Mouse (Mus musculus) liver, embryonic 16.5 days (tissue): Measurements from ENCODE around the gene Nlgn2. TPM values are rescaled to one million over a fixed set of nuclear protein-coding genes. Genes with fewer than 3 reads are reported as not detected.

Experiments
- ATAC-seq: fragments of 200-750 bp; cut with Nextera tagmentation; 2 replicates; pipeline ENCODE4 v1.8.0; 2017; ENCODE audit warnings: low read depth, mild to moderate bottlenecking, moderate number of reproducible peaks, moderate library complexity
- H3K27ac ChIP-seq: fragments of 300-500 bp; sonication (generic); 2 replicates; pipeline ENCODE4 v1.5.1; 2014; ENCODE audit warnings: mild to moderate bottlenecking, low read length
- H3K27me3 ChIP-seq: fragments of 300-500 bp; sonication (generic); 2 replicates; pipeline ENCODE4 v1.6.1; 2014; ENCODE audit warnings: low read depth, low read length, mixed read lengths; ENCODE audit not compliant: control insufficient read depth, insufficient read depth
- H3K36me3 ChIP-seq: fragments of 300-500 bp; sonication (generic); 2 replicates; pipeline ENCODE4 v1.6.1; 2014; ENCODE audit warnings: mild to moderate bottlenecking; ENCODE audit not compliant: control insufficient read depth, insufficient read depth
- H3K4me1 ChIP-seq: fragments of 300-500 bp; sonication (generic); 2 replicates; pipeline ENCODE4 v1.6.1; 2014; ENCODE audit warnings: low read depth, low read length, mixed read lengths; ENCODE audit not compliant: control insufficient read depth
- H3K4me2 ChIP-seq: fragments of 300-500 bp; sonication (generic); 2 replicates; pipeline ENCODE4 v1.6.1; 2014; ENCODE audit warnings: low read depth, low read length, mixed read lengths
- H3K4me3 ChIP-seq: fragments of 300-500 bp; sonication (generic); 2 replicates; pipeline ENCODE4 v1.5.1; 2014; ENCODE audit warnings: low read depth, mild to moderate bottlenecking, low read length
- H3K9ac ChIP-seq: fragments of 300-500 bp; sonication (generic); 2 replicates; pipeline ENCODE4 v1.6.1; 2014; ENCODE audit warnings: low read depth, low read length
- H3K9me3 ChIP-seq: fragments of 300-500 bp; sonication (generic); replicated peaks from 2 replicates; pipeline ENCODE4 v1.6.1; 2016; ENCODE audit warnings: low read length; ENCODE audit not compliant: control insufficient read depth
- WGBS: fragments of 180-500 bp; shearing (Covaris S2); extraction: QIAGEN DNeasy Blood & Tissue Kit; methylation state at CpG from one replicate; pipeline ENCODE4 v1.1.7; 2014; ENCODE audit not compliant: insufficient replicate concordance; 5-methylcytosine and 5-hydroxymethylcytosine counted together
- polyA plus RNA-seq: library from polyadenylated mRNA; unstranded; fragments of >200 nt; fragmentation: Nextera tagmentation; extraction: Ambion mirVana; gene quantifications from 2 replicates; pipeline ENCODE4 v1.2.1, GENCODE M21; 2015

Gene Nlgn2
- 0.66 and 0.83 TPM in 2 replicates for polyA plus RNA-seq

DNA sequence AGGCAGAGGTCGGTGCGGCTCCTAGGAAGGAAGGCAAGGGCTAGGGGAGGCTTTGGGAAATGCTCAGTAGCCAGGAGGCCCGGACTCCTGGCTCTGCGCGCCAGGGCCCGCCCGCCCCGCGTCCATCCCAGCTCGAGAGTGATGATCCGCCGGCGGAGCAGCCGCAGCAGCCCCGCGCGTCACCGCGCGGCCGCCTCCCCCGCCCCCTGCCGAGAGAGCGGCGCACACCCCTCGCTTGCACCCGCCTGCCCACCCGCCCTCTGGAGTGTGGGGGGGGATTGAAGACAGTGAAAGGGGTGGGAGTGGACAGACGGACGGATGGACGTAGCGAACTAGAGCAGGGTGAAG lies at the start of gene Nlgn2:
TSS of gene Nlgn2 (minus strand) at position 181 of the 348 bp plus-strand sequence.
- Histone ChIP-seq H3K9ac (peak within 1 kb of the TSS; percentile 87), H3K4me1 (peaks cover 43% of the 10 kb centered on the region), H3K9me3 (no peaks in the 10 kb centered on the region), H3K4me3 (peak within 1 kb of the TSS; percentile 81), H3K4me2 (peak within 1 kb of the TSS; percentile 99), H3K27me3 (peaks cover 49% of the 10 kb centered on the region), H3K36me3 (0 out of 2 replicates have a peak, but pooled peaks cover 2% of the 10 kb centered on the region), H3K27ac (peak within 1 kb of the TSS; percentile 91)
- ATAC-seq: peak; percentile 22
- 0% methylated on average over 4 of the region's 32 CpGs for WGBS

DNA sequence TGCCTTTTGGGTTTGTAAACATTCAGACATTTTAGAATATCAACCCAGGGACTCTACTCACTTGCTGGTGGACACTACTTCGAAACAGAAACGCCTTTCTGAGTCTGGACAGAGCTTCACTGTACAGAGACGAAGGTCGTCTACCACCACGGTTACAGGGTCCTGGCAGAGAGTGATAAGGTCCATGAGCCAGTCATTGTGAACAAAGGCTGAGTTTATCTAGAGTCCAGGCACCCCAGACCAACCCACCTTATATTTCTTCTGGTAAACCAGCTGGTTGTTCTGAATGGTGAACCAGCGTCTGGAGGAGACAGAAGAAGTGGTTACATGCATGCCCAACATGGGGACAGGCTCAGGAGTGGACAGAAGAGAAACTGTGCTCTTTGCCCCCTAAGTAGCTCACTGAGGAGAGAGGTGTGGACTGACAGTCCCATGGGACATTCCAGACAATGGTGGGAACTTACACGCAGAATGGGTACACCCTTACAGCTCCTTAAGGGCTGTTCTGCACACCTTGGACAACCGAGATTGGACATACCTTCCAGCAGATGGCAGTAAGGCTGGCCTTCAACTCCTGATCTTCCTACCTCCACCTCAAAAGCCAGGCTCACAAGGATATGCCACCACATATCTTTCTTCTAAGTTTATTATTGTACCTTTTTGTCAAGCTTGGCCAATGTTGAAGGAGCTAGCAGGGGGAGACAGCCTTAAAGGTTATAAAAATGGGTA lies 49.5 kb upstream of the Nlgn2 start:
- Histone ChIP-seq H3K27ac (peak overlapping the region; percentile 41), H3K4me3 (no peak overlapping the region), H3K27me3 (no peaks in the 10 kb centered on the region), H3K9ac (peak overlapping the region; percentile 27; the same call in 1 of the 2 replicates), H3K36me3 (no peaks in the 10 kb centered on the region), H3K4me1 (peaks cover 29% of the 10 kb centered on the region), H3K9me3 (no peaks in the 10 kb centered on the region), H3K4me2 (peak overlapping the region; percentile 26)
- WGBS: 20% methylated on average over 8 of the region's 8 CpGs
- peak; percentile 76 for ATAC-seq

GRCm38 (mm10) chr11:69884663-69885062 lies 47.1 kb upstream of the Nlgn2 start:
- ATAC-seq: no peak
- Histone ChIP-seq H3K27ac (no peak overlapping the region), H3K36me3 (no peaks in the 10 kb centered on the region), H3K4me2 (no peak overlapping the region), H3K4me3 (no peak overlapping the region), H3K4me1 (peaks cover 45% of the 10 kb centered on the region), H3K27me3 (no peaks in the 10 kb centered on the region), H3K9ac (no peak overlapping the region), H3K9me3 (no peaks in the 10 kb centered on the region)
- 70% methylated on average over 8 of the region's 8 CpGs for WGBS

DNA sequence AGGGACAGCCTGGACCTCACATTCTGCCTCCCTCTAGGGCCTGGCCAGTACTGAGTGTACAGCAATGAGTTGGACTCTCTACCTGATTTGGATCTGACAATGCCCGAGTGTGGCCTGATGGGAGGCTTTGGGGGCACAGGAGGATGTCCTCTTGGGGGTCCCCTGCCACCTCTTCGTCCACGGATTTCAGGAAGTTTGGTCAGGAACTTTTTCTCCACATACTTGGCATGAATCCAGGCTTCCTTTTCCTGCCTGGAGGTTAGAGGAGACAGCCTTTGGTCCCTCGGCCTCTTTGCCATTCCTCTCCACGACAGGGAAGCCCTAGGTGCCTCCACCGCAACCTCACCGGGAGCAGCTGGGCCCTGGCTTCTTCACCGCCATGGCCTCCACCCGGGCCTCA lies 46.7 kb upstream of the Nlgn2 start:
- H3K36me3 ChIP-seq: no peaks in the 10 kb centered on the region
- H3K27ac ChIP-seq: no peak overlapping the region
- ATAC-seq: no peak
- no peaks in the 10 kb centered on the region for H3K27me3 ChIP-seq
- 73% methylated on average over 9 of the region's 9 CpGs for WGBS
- H3K9ac ChIP-seq: no peak overlapping the region
- no peaks in the 10 kb centered on the region for H3K9me3 ChIP-seq
- H3K4me1 ChIP-seq: peaks cover 49% of the 10 kb centered on the region
- no peak overlapping the region for H3K4me3 ChIP-seq
- H3K4me2 ChIP-seq: no peak overlapping the region

- H3K4me1 ChIP-seq: peaks cover 55% of the 10 kb centered on the region
- no peaks in the 10 kb centered on the region for H3K9me3 ChIP-seq
- H3K36me3 ChIP-seq: no peaks in the 10 kb centered on the region
- no peaks in the 10 kb centered on the region for H3K27me3 ChIP-seq
- no peak for ATAC-seq
- H3K9ac ChIP-seq: no peak overlapping the region
- H3K4me3 ChIP-seq: no peak overlapping the region
- WGBS: 64% methylated on average over 8 of the region's 8 CpGs
- no peak overlapping the region for H3K27ac ChIP-seq
- no peak overlapping the region for H3K4me2 ChIP-seq
These were observed 46.1 kb upstream of the Nlgn2 start for GRCm38 (mm10) chr11:69883527-69884151.

DNA sequence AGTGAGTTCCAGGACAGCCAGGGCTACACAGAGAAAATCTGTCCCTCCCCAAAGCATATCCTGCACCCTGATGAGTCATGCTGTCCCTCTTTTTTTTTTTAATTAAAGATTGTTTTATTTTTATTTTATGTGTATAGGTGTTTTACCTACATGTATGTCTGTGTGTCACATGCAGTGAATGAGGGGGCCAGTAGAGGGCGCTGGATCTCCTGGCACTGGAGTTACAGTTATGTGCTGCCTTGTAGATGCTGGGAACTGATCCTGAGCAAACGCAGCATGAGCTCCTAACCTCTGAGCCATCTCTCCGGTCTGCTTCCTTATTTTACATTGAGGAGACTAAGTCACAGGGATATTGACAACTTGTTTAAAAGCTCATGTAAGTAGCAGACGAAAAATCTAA lies 45.5 kb upstream of the Nlgn2 start:
- Histone ChIP-seq H3K4me1 (peaks cover 59% of the 10 kb centered on the region), H3K27ac (no peak overlapping the region), H3K36me3 (no peaks in the 10 kb centered on the region), H3K9me3 (no peaks in the 10 kb centered on the region), H3K4me3 (no peak overlapping the region), H3K9ac (no peak overlapping the region), H3K4me2 (no peak overlapping the region), H3K27me3 (no peaks in the 10 kb centered on the region)
- WGBS: 67% methylated on average over 4 of the region's 4 CpGs
- no peak for ATAC-seq

GRCm38 (mm10) chr11:69881787-69882670 lies 44.4 kb upstream of the Nlgn2 start:
- H3K9ac ChIP-seq: peak overlapping the region; percentile 72
- peaks cover 59% of the 10 kb centered on the region for H3K4me1 ChIP-seq
- H3K27me3 ChIP-seq: no peaks in the 10 kb centered on the region
- H3K9me3 ChIP-seq: no peaks in the 10 kb centered on the region
- no peak for ATAC-seq
- WGBS: 67% methylated on average over 21 of the region's 21 CpGs
- H3K27ac ChIP-seq: no peak overlapping the region
- peak overlapping the region; percentile 93 for H3K4me2 ChIP-seq
- H3K4me3 ChIP-seq: peak overlapping the region; percentile 67
- no peaks in the 10 kb centered on the region for H3K36me3 ChIP-seq

- H3K4me3 ChIP-seq: peak within 1 kb of the TSS; percentile 67
- WGBS: under 1% methylated on average over 46 of the region's 46 CpGs
- H3K27me3 ChIP-seq: no peaks in the 10 kb centered on the region
- peak within 1 kb of the TSS; percentile 92 for H3K27ac ChIP-seq
- H3K36me3 ChIP-seq: no peaks in the 10 kb centered on the region
- H3K4me1 ChIP-seq: peaks cover 62% of the 10 kb centered on the region
- ATAC-seq: peak; percentile 84
- H3K9me3 ChIP-seq: no peaks in the 10 kb centered on the region
- peak within 1 kb of the TSS; percentile 93 for H3K4me2 ChIP-seq
- H3K9ac ChIP-seq: peak within 1 kb of the TSS; percentile 72
These were observed 43.4 kb upstream of the Nlgn2 start, which contains the start of gene Kctd11 for GRCm38 (mm10) chr11:69880853-69881603. Gene Kctd11, minus strand, starts transcription at chr11:69881406.
